In the genomic region with DNA sequence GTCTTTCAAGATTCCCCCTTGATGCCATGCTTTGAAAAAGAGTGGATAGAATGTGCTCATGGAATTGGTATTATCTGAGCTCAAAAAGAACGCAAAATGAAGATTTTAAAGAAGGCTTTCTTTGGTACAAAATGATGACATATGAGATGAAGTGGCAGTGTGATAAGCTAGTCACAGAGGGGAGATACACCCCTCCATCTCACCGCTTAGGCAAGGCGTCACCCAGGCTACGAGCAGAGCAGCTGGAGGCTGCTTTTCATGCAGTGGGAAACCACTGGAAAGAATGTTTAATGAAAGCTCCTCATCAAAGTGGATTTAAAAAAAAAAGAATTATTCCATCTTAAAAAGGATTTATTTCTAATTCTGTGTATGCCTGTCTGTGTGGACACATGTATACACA, we compare ENCODE assay signal across 16 mouse cellular contexts. TPM values are rescaled to one million over a fixed set of nuclear protein-coding genes. Genes with fewer than 3 reads are reported as not detected.
DNase-seq lines count a peak whose midpoint lies in the region; ATAC-seq and TF ChIP-seq lines count a peak whose summit lies in the region.
"Had no signal": no experiment of that assay in that cellular context is flagged by ENCODE, and none has a peak within 500 bp of the region (broad histone marks: within the 10 kb centered on the region; RNA-seq: fewer than 3 reads in every experiment).

No protein-coding gene starts in this region.

- no peaks in the 10 kb centered on the region for H3K27me3 ChIP-seq in forebrain, embryonic 14.5 days (replicated peaks; ENCODE audit: control insufficient read depth, insufficient read depth, low read length)
- H3K27me3 ChIP-seq in forebrain, embryonic 13.5 days, result no peaks in the 10 kb centered on the region
- H3K27me3 ChIP-seq in heart, embryonic 12.5 days (replicated peaks), result no peaks in the 10 kb centered on the region
- no peaks in the 10 kb centered on the region for H3K27me3 ChIP-seq in kidney, postnatal 0 days (ENCODE audit: insufficient read depth, low read length)
- H3K27me3 ChIP-seq in neural tube, embryonic 13.5 days, result no peaks in the 10 kb centered on the region
- no peaks in the 10 kb centered on the region for H3K27me3 ChIP-seq in neural tube, embryonic 15.5 days (replicated peaks)
- H3K27me3 ChIP-seq: hindbrain, embryonic 13.5 days; intestine, embryonic 15.5 days; megakaryocyte, embryonic 14.5 days; Patski had no signal

- 71% methylated on average over 4 of the region's 4 CpGs for WGBS in forebrain, embryonic 14.5 days
- WGBS in forebrain, embryonic 13.5 days, result 72% methylated on average over 4 of the region's 4 CpGs
- 48% methylated on average over 4 of the region's 4 CpGs for WGBS in heart, embryonic 12.5 days
- 78% methylated on average over 4 of the region's 4 CpGs for WGBS in kidney, postnatal 0 days
- 77% methylated on average over 4 of the region's 4 CpGs for WGBS in neural tube, embryonic 13.5 days
- WGBS in neural tube, embryonic 15.5 days, result 68% methylated on average over 4 of the region's 4 CpGs

- no peak overlapping the region for H3K4me2 ChIP-seq in forebrain, embryonic 14.5 days (ENCODE audit: low read length)
- no peak overlapping the region for H3K4me2 ChIP-seq in forebrain, embryonic 13.5 days
- H3K4me2 ChIP-seq in heart, embryonic 12.5 days, result no peak overlapping the region
- H3K4me2 ChIP-seq in kidney, postnatal 0 days (ENCODE audit: low read length), result no peak overlapping the region
- H3K4me2 ChIP-seq in neural tube, embryonic 13.5 days, result no peak overlapping the region
- no peak overlapping the region for H3K4me2 ChIP-seq in neural tube, embryonic 15.5 days
- H3K4me2 ChIP-seq: hindbrain, embryonic 13.5 days; intestine, embryonic 15.5 days had no signal

- no peak overlapping the region for H3K9ac ChIP-seq in forebrain, embryonic 14.5 days (ENCODE audit: low read length)
- no peak overlapping the region for H3K9ac ChIP-seq in forebrain, embryonic 13.5 days
- H3K9ac ChIP-seq in heart, embryonic 12.5 days, result no peak overlapping the region
- H3K9ac ChIP-seq in kidney, postnatal 0 days (ENCODE audit: low read depth, low read length), result no peak overlapping the region
- no peak overlapping the region for H3K9ac ChIP-seq in neural tube, embryonic 13.5 days
- no peak overlapping the region for H3K9ac ChIP-seq in neural tube, embryonic 15.5 days (replicated peaks)
- H3K9ac ChIP-seq: hindbrain, embryonic 13.5 days; intestine, embryonic 15.5 days had no signal

- no peaks in the 10 kb centered on the region for H3K36me3 ChIP-seq in forebrain, embryonic 14.5 days (ENCODE audit: control insufficient read depth, insufficient read depth, low read length)
- peaks cover 3% of the 10 kb centered on the region; the same call in 1 of the 2 replicates for H3K36me3 ChIP-seq in forebrain, embryonic 13.5 days (ENCODE audit: poor library complexity, severe bottlenecking)
- peaks cover 15% of the 10 kb centered on the region for H3K36me3 ChIP-seq in heart, embryonic 12.5 days
- no peaks in the 10 kb centered on the region; the same call in 1 of the 2 replicates for H3K36me3 ChIP-seq in kidney, postnatal 0 days (ENCODE audit: insufficient read depth, low read length)
- peaks cover 8% of the 10 kb centered on the region; the same call in 1 of the 2 replicates for H3K36me3 ChIP-seq in neural tube, embryonic 13.5 days
- H3K36me3 ChIP-seq in neural tube, embryonic 15.5 days, result no peaks in the 10 kb centered on the region
- H3K36me3 ChIP-seq: hindbrain, embryonic 13.5 days; intestine, embryonic 15.5 days had no signal

- no peak overlapping the region for H3K4me3 ChIP-seq in forebrain, embryonic 14.5 days (ENCODE audit: low read depth, low read length)
- no peak overlapping the region for H3K4me3 ChIP-seq in forebrain, embryonic 13.5 days
- H3K4me3 ChIP-seq in heart, embryonic 12.5 days, result no peak overlapping the region
- H3K4me3 ChIP-seq in kidney, postnatal 0 days (replicated peaks; ENCODE audit: low read depth, low read length), result no peak overlapping the region
- H3K4me3 ChIP-seq in neural tube, embryonic 13.5 days, result no peak overlapping the region
- no peak overlapping the region for H3K4me3 ChIP-seq in neural tube, embryonic 15.5 days (replicated peaks)
- H3K4me3 ChIP-seq: hindbrain, embryonic 13.5 days; intestine, embryonic 15.5 days; megakaryocyte, embryonic 14.5 days had no signal

- no peak overlapping the region for H3K27ac ChIP-seq in forebrain, embryonic 14.5 days (ENCODE audit: low read depth, low read length)
- no peak overlapping the region for H3K27ac ChIP-seq in forebrain, embryonic 13.5 days
- H3K27ac ChIP-seq in heart, embryonic 12.5 days (ENCODE audit: poor library complexity, severe bottlenecking), result peak overlapping the region; percentile 67; the same call in 1 of the 2 replicates
- peak overlapping the region; percentile 70; the same call in 1 of the 2 replicates for H3K27ac ChIP-seq in kidney, postnatal 0 days
- 0 out of 2 replicates have a peak overlapping the region, but pooled peaks have one; percentile 20 for H3K27ac ChIP-seq in neural tube, embryonic 13.5 days (replicated peaks)
- H3K27ac ChIP-seq in neural tube, embryonic 15.5 days (replicated peaks), result no peak overlapping the region
- H3K27ac ChIP-seq: hindbrain, embryonic 13.5 days; intestine, embryonic 15.5 days had no signal

- no peaks in the 10 kb centered on the region for H3K4me1 ChIP-seq in forebrain, embryonic 14.5 days (ENCODE audit: control insufficient read depth, insufficient read depth, low read length)
- 0 out of 2 replicates have a peak, but pooled peaks cover 4% of the 10 kb centered on the region for H3K4me1 ChIP-seq in forebrain, embryonic 13.5 days
- H3K4me1 ChIP-seq in heart, embryonic 12.5 days (replicated peaks), result peaks cover 35% of the 10 kb centered on the region
- H3K4me1 ChIP-seq in kidney, postnatal 0 days (replicated peaks; ENCODE audit: insufficient read depth, low read length), result no peaks in the 10 kb centered on the region
- H3K4me1 ChIP-seq in neural tube, embryonic 13.5 days (replicated peaks), result peaks cover 24% of the 10 kb centered on the region
- peaks cover 20% of the 10 kb centered on the region for H3K4me1 ChIP-seq in neural tube, embryonic 15.5 days
- H3K4me1 ChIP-seq: intestine, embryonic 15.5 days had no signal

- no peak for TF ChIP-seq CTCF in kidney, postnatal 0 days (IDR thresholded peaks at IDR 0.05; ENCODE audit: low read depth)

- DNase-seq in forebrain, embryonic 14.5 days (ENCODE audit: low spot score), result peak; percentile 4
- DNase-seq in heart, adult 9 months (ENCODE audit: low spot score in 2 of 2), result no peak
- no peak for DNase-seq in kidney, postnatal 0 days (ENCODE audit: low spot score)
- DNase-seq in kidney, postnatal 25 days, result no peak
- DNase-seq: cerebellum, adult 9-10 months; layer of hippocampus, postnatal 36 days; lung, adult 2 months; thymus, postnatal 14 days had no signal

- H3K9me3 ChIP-seq in forebrain, embryonic 14.5 days (replicated peaks; ENCODE audit: control insufficient read depth, low read length), result no peaks in the 10 kb centered on the region
- H3K9me3 ChIP-seq in forebrain, embryonic 13.5 days (replicated peaks), result no peaks in the 10 kb centered on the region
- no peaks in the 10 kb centered on the region for H3K9me3 ChIP-seq in heart, embryonic 12.5 days (replicated peaks)
- no peaks in the 10 kb centered on the region for H3K9me3 ChIP-seq in kidney, postnatal 0 days (replicated peaks; ENCODE audit: low read length)
- no peaks in the 10 kb centered on the region for H3K9me3 ChIP-seq in neural tube, embryonic 13.5 days
- H3K9me3 ChIP-seq in neural tube, embryonic 15.5 days (replicated peaks), result no peaks in the 10 kb centered on the region
- H3K9me3 ChIP-seq: hindbrain, embryonic 13.5 days; intestine, embryonic 15.5 days; megakaryocyte, embryonic 14.5 days had no signal

- no peak for ATAC-seq in forebrain, embryonic 14.5 days
- no peak for ATAC-seq in forebrain, embryonic 13.5 days
- no peak for ATAC-seq in heart, embryonic 12.5 days (ENCODE audit: insufficient number of reproducible peaks, low FRiP score)
- ATAC-seq in kidney, postnatal 0 days (replicated peaks; ENCODE audit: low FRiP score, low read depth), result no peak
- no peak for ATAC-seq in neural tube, embryonic 13.5 days (ENCODE audit: low read depth)
- ATAC-seq in neural tube, embryonic 15.5 days (ENCODE audit: low FRiP score), result no peak

RNA-seq across cellular contexts. Expression of a gene that starts 37.5 kb away (rescaled TPM):
- 23.5 and 30.9 TPM in 2 replicates for polyA plus RNA-seq in forebrain, embryonic 14.5 days (2014; fragmentation: Nextera tagmentation; extraction: Ambion mirVana)
- polyA plus RNA-seq in forebrain, embryonic 13.5 days (2015; fragmentation: Nextera tagmentation; extraction: Ambion mirVana), result 21.3 and 24.3 TPM in 2 replicates
- polyA plus RNA-seq in heart, embryonic 12.5 days (2016; fragmentation: Nextera tagmentation; extraction: Ambion mirVana), result 33.5 and 36.2 TPM in 2 replicates
- polyA plus RNA-seq in kidney, postnatal 0 days (2015; fragmentation: Nextera tagmentation; extraction: Ambion mirVana), result 7.3 and 7.8 TPM in 2 replicates
- 37.3 and 42.7 TPM in 2 replicates for polyA plus RNA-seq in neural tube, embryonic 13.5 days (2015; fragmentation: Nextera tagmentation; extraction: Ambion mirVana)
- 40.2 and 43.4 TPM in 2 replicates for polyA plus RNA-seq in neural tube, embryonic 15.5 days (2015; fragmentation: Nextera tagmentation; extraction: Ambion mirVana)

Comparison
In these comparisons a context has a peak if more than half of its experiments do, and no peak if none do; other contexts are left out.
1. H3K27ac ChIP-seq: peak in heart, embryonic 12.5 days (single experiment), kidney, postnatal 0 days (single experiment) and neural tube, embryonic 13.5 days (single experiment); none in forebrain, embryonic 14.5 days (single experiment), forebrain, embryonic 13.5 days (single experiment) and neural tube, embryonic 15.5 days (single experiment).